Mouse (Mus musculus) heart, embryonic 14.5 days (tissue): ENCODE measurements around the gene Rrh. TPM values are rescaled to one million over a fixed set of nuclear protein-coding genes. Genes with fewer than 3 reads are reported as not detected.

Experiments used
- ATAC-seq: fragments of 200-750 bp; cut with Nextera tagmentation; 2 replicates; pipeline ENCODE4 v1.8.0; 2017; ENCODE audit warnings: low read depth, moderate TSS enrichment; ENCODE audit not compliant: insufficient number of reproducible peaks, insufficient read depth, low FRiP score
- H3K27ac ChIP-seq, 2 experiments: fragments of 200-500 bp in 1 of 2; fragments of 300-500 bp in 1 of 2; sonication (generic) in 1 of 2; replicated peaks in 1 of 2; 2 replicates each; pipeline ENCODE4 v1.5.1; 2012 to 2014; ENCODE audit warnings: low read depth in 2 of 2, low read length in 2 of 2, control low read depth in 1 of 2, mild to moderate bottlenecking in 1 of 2, mixed read lengths in 1 of 2; ENCODE audit not compliant: control insufficient read depth in 1 of 2, insufficient read depth in 1 of 2
- H3K27me3 ChIP-seq: fragments of 300-500 bp; sonication (generic); 2 replicates; pipeline ENCODE4 v1.6.1; 2014; ENCODE audit warnings: mild to moderate bottlenecking, low read length, control low read depth; ENCODE audit not compliant: control insufficient read depth, insufficient read depth
- H3K36me3 ChIP-seq: fragments of 300-500 bp; sonication (generic); 2 replicates; pipeline ENCODE4 v1.6.1; 2014; ENCODE audit warnings: mild to moderate bottlenecking, control low read depth, low read length, mixed read lengths; ENCODE audit not compliant: control insufficient read depth, insufficient read depth
- H3K4me1 ChIP-seq, 2 experiments: fragments of 200-500 bp in 1 of 2; fragments of 300-500 bp in 1 of 2; sonication (generic) in 1 of 2; 2 replicates each; pipeline ENCODE4 v1.6.1; 2012 to 2014; ENCODE audit warnings: low read length in 2 of 2, control low read depth in 1 of 2, mixed read lengths in 1 of 2; ENCODE audit not compliant: control insufficient read depth in 2 of 2, insufficient read depth in 2 of 2
- H3K4me2 ChIP-seq: fragments of 300-500 bp; sonication (generic); 2 replicates; pipeline ENCODE4 v1.6.1; 2014; ENCODE audit warnings: mild to moderate bottlenecking, low read length
- H3K4me3 ChIP-seq, 2 experiments: fragments of 200-500 bp in 1 of 2; fragments of 300-500 bp in 1 of 2; sonication (generic) in 1 of 2; 2 replicates each; pipeline ENCODE4 v1.5.1; 2012 to 2014; ENCODE audit warnings: low read length in 2 of 2, mild to moderate bottlenecking in 2 of 2, control low read depth in 1 of 2, low read depth in 1 of 2, moderate library complexity in 1 of 2; ENCODE audit not compliant: control insufficient read depth in 1 of 2, insufficient read depth in 1 of 2
- H3K9ac ChIP-seq: fragments of 300-500 bp; sonication (generic); 2 replicates; pipeline ENCODE4 v1.6.1; 2014; ENCODE audit warnings: mild to moderate bottlenecking, low read length
- H3K9me3 ChIP-seq: fragments of 300-500 bp; sonication (generic); 2 replicates; pipeline ENCODE4 v1.6.1; 2016; ENCODE audit warnings: low read length, control low read depth; ENCODE audit not compliant: control insufficient read depth
- WGBS: fragments of 180-500 bp; shearing (Covaris S2); extraction: QIAGEN DNeasy Blood & Tissue Kit; methylation state at CpG from one replicate; pipeline ENCODE4 v1.1.7; 2014; 5-methylcytosine and 5-hydroxymethylcytosine counted together
- polyA plus RNA-seq: library from polyadenylated mRNA; unstranded; fragments of >200 nt; fragmentation: Nextera tagmentation; extraction: Ambion mirVana; gene quantifications from 2 replicates; pipeline ENCODE4 v1.2.1, GENCODE M21; 2014

The Rrh gene
- polyA plus RNA-seq, 1 experiment from 2014 or later, result not detected

- Histone ChIP-seq H3K9me3 (no peaks in the 10 kb centered on the region), H3K4me1 (peaks cover 0 to 1% of the 10 kb centered on the region in 2 experiments; a peak in 2 of 4 replicates), H3K9ac (no peak overlapping the region), H3K27ac (no peak overlapping the region), H3K36me3 (peaks cover 47% of the 10 kb centered on the region), H3K4me3 (no peak overlapping the region), H3K4me2 (no peak overlapping the region), H3K27me3 (no peaks in the 10 kb centered on the region)
- no peak for ATAC-seq
- 91% methylated on average over 4 of the region's 4 CpGs for WGBS
Observed at GRCm38 (mm10) chr3:129824146-129824545, 1.8 kb upstream of the Rrh start.

GRCm38 (mm10) chr3:129823293-129823692 lies 906 bp upstream of the Rrh start:
- Histone ChIP-seq H3K27ac (no peak overlapping the region), H3K27me3 (no peaks in the 10 kb centered on the region), H3K4me2 (no peak overlapping the region), H3K9me3 (no peaks in the 10 kb centered on the region), H3K9ac (no peak overlapping the region), H3K4me3 (no peak overlapping the region), H3K36me3 (peaks cover 41% of the 10 kb centered on the region), H3K4me1 (no peaks in the 10 kb centered on the region)
- no peak for ATAC-seq
- WGBS, result 54% methylated on average over 5 of the region's 5 CpGs

GRCm38 (mm10) chr3:129821736-129822135 lies 651 bp downstream of the Rrh start:
- no peaks in the 10 kb centered on the region for H3K27me3 ChIP-seq
- H3K27ac ChIP-seq, result no peak overlapping the region
- H3K9me3 ChIP-seq, result no peaks in the 10 kb centered on the region
- no peak for ATAC-seq
- H3K4me2 ChIP-seq, result no peak overlapping the region
- peaks cover 36% of the 10 kb centered on the region for H3K36me3 ChIP-seq
- H3K4me1 ChIP-seq, result no peaks in the 10 kb centered on the region
- H3K4me3 ChIP-seq, result no peak overlapping the region
- WGBS, result 71% methylated on average over 8 of the region's 8 CpGs
- no peak overlapping the region for H3K9ac ChIP-seq

GRCm38 (mm10) chr3:129820847-129821246 lies 1.5 kb downstream of the Rrh start:
- Histone ChIP-seq H3K27ac (no peak overlapping the region; a peak in 1 of 4 replicates), H3K36me3 (peaks cover 28% of the 10 kb centered on the region), H3K9ac (no peak overlapping the region), H3K4me2 (no peak overlapping the region), H3K27me3 (no peaks in the 10 kb centered on the region), H3K4me3 (no peak overlapping the region), H3K4me1 (no peaks in the 10 kb centered on the region), H3K9me3 (no peaks in the 10 kb centered on the region)
- 62% methylated on average over 9 of the region's 9 CpGs for WGBS
- ATAC-seq, result no peak

GRCm38 (mm10) chr3:129803765-129804164 lies 18.6 kb downstream of the Rrh start, which contains the start of gene Lrit3:
Gene Lrit3, minus strand, starts transcription at chr3:129804030.
- Histone ChIP-seq H3K4me1 (no peaks in the 10 kb centered on the region), H3K27me3 (no peaks in the 10 kb centered on the region), H3K9ac (no peak within 1 kb of the TSS), H3K36me3 (no peaks in the 10 kb centered on the region), H3K4me3 (no peak within 1 kb of the TSS), H3K27ac (no peak within 1 kb of the TSS), H3K9me3 (no peaks in the 10 kb centered on the region), H3K4me2 (no peak within 1 kb of the TSS)
- 77% methylated on average over 10 of the region's 10 CpGs for WGBS
- no peak for ATAC-seq

- Histone ChIP-seq H3K4me1 (0 out of 4 replicates have a peak, but pooled peaks cover 2% of the 10 kb centered on the region in 2 experiments), H3K36me3 (no peaks in the 10 kb centered on the region), H3K27me3 (no peaks in the 10 kb centered on the region), H3K9ac (no peak overlapping the region), H3K27ac (no peak overlapping the region), H3K9me3 (no peaks in the 10 kb centered on the region), H3K4me3 (no peak overlapping the region), H3K4me2 (no peak overlapping the region)
- WGBS, result 81% methylated on average over 2 of the region's 2 CpGs
- no peak for ATAC-seq
Observed at GRCm38 (mm10) chr3:129799011-129799410, 23.4 kb downstream of the Rrh start.

- no peaks in the 10 kb centered on the region for H3K36me3 ChIP-seq
- no peak overlapping the region for H3K27ac ChIP-seq
- no peak for ATAC-seq
- H3K9me3 ChIP-seq, result no peaks in the 10 kb centered on the region
- 0 out of 2 replicates have a peak overlapping the region, but pooled peaks have one; percentile 14 for H3K4me2 ChIP-seq
- H3K4me1 ChIP-seq, result 0 out of 4 replicates have a peak, but pooled peaks cover 2% of the 10 kb centered on the region in 2 experiments
- whole genome bisulfite sequencing, result 38% methylated on average over 11 of the region's 11 CpGs
- H3K27me3 ChIP-seq, result no peaks in the 10 kb centered on the region
- no peak overlapping the region for H3K4me3 ChIP-seq
- H3K9ac ChIP-seq, result no peak overlapping the region
Observed at GRCm38 (mm10) chr3:129798551-129798950, 23.8 kb downstream of the Rrh start.

GRCm38 (mm10) chr3:129797341-129797740 lies 25.0 kb downstream of the Rrh start:
- H3K36me3 ChIP-seq, result no peaks in the 10 kb centered on the region
- ATAC-seq, result no peak
- H3K4me1 ChIP-seq, result 0 out of 4 replicates have a peak, but pooled peaks cover 2% of the 10 kb centered on the region in 2 experiments
- no peak overlapping the region for H3K4me3 ChIP-seq
- H3K9me3 ChIP-seq, result no peaks in the 10 kb centered on the region
- no peak overlapping the region for H3K4me2 ChIP-seq
- H3K27ac ChIP-seq, result no peak overlapping the region
- no peak overlapping the region for H3K9ac ChIP-seq
- 76% methylated on average over 5 of the region's 5 CpGs for WGBS
- no peaks in the 10 kb centered on the region for H3K27me3 ChIP-seq
